Mouse (Mus musculus) retina, adult 2 months (tissue): Measurements from ENCODE around the gene Fes.

ENCODE experiments used
- DNase-seq: peaks from one replicate; pipeline ENCODE4 v3.0.0-alpha.2; 2012; ENCODE audit warnings: low read depth, low spot score

The Fes gene

GRCm38 (mm10) chr7:80387633-80388543 is at the start of gene Fes:
TSS of gene Fes (minus strand) at chr7:80387946.
- DNase-seq: no peak

GRCm38 (mm10) chr7:80436571-80436970 is 48.8 kb upstream of the Fes start:
- DNase-seq: no peak

GRCm38 (mm10) chr7:80435594-80435993 is 47.8 kb upstream of the Fes start:
- DNase-seq: no peak

GRCm38 (mm10) chr7:80429661-80430060 is 41.9 kb upstream of the Fes start:
- DNase-seq: no peak

- no peak for DNase-seq
Measured at GRCm38 (mm10) chr7:80427730-80428129, 40.0 kb upstream of the Fes start.

- DNase-seq: no peak
Measured at GRCm38 (mm10) chr7:80426363-80426762, 38.6 kb upstream of the Fes start.

GRCm38 (mm10) chr7:80424722-80425121 is 37.0 kb upstream of the Fes start:
- no peak for DNase-seq

GRCm38 (mm10) chr7:80422759-80423480 is 35.2 kb upstream of the Fes start:
- peak; percentile 53 for DNase-seq

GRCm38 (mm10) chr7:80421576-80421975 is 33.8 kb upstream of the Fes start:
- DNase-seq: no peak

- DNase-seq: no peak
Measured at GRCm38 (mm10) chr7:80420586-80420985, 32.8 kb upstream of the Fes start.

- no peak for DNase-seq
Measured at GRCm38 (mm10) chr7:80419278-80419677, 31.5 kb upstream of the Fes start.

- DNase-seq: no peak
Measured at GRCm38 (mm10) chr7:80418036-80418435, 30.3 kb upstream of the Fes start.

GRCm38 (mm10) chr7:80417601-80418000 is 29.9 kb upstream of the Fes start:
- DNase-seq: no peak

- no peak for DNase-seq
Measured at GRCm38 (mm10) chr7:80416969-80417368, 29.2 kb upstream of the Fes start.

GRCm38 (mm10) chr7:80414303-80414855 is 26.6 kb upstream of the Fes start:
- no peak for DNase-seq

GRCm38 (mm10) chr7:80413512-80414302 is 26.0 kb upstream of the Fes start:
- no peak for DNase-seq

- no peak for DNase-seq
Measured at GRCm38 (mm10) chr7:80412781-80413180, 25.0 kb upstream of the Fes start.

GRCm38 (mm10) chr7:80412279-80412678 is 24.5 kb upstream of the Fes start:
- DNase-seq: no peak

GRCm38 (mm10) chr7:80410380-80410779 is 22.6 kb upstream of the Fes start:
- DNase-seq: no peak

GRCm38 (mm10) chr7:80407712-80408111 is 20.0 kb upstream of the Fes start:
- no peak for DNase-seq

GRCm38 (mm10) chr7:80406186-80406585 is 18.4 kb upstream of the Fes start:
- DNase-seq: no peak
